Mouse (Mus musculus): ENCODE measurements around the gene Myo1e.

DNA sequence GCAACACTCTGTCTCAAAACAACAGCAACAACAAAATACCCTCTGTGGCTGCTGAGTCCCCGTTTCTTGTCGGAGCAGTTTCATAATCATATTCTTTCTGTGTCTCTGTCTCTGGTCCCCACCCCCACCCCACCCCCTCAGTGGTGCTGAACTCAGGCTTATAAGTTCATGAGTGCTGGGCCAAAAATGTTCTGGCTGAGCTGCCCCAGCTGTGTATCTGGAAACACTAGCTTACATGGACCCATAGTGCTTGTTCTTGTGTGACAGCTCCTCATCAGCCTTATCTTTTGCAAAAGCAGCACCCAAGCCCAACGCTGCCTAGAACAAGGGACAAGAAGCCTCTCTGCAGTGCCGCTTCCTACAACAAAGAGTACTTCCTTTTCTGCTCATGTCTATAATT is 232.8 kb downstream of the Myo1e start:
- TF ChIP-seq POLR2A (IDR thresholded peaks at IDR 0.05; ENCODE audit: extremely low read depth, insufficient read depth, low read length) = no peak
- TF ChIP-seq CTCF (IDR thresholded peaks at IDR 0.05; ENCODE audit: low read depth, low read length) = no peak
